Mouse (Mus musculus) thymus, postnatal 10 days (tissue): ENCODE results near the gene Snrpd3.
"Not testable (repeated sequence)": the region's sequence is repeated elsewhere in the genome, so short reads cannot be mapped to it uniquely, and the experiment has no call there.

ENCODE experiments used
- DNase-seq, 2 experiments: peaks; one replicate each; pipeline ENCODE4 v3.0.0; 2021; ENCODE audit warnings: low spot score in 2 of 2

Gene Snrpd3

DNA sequence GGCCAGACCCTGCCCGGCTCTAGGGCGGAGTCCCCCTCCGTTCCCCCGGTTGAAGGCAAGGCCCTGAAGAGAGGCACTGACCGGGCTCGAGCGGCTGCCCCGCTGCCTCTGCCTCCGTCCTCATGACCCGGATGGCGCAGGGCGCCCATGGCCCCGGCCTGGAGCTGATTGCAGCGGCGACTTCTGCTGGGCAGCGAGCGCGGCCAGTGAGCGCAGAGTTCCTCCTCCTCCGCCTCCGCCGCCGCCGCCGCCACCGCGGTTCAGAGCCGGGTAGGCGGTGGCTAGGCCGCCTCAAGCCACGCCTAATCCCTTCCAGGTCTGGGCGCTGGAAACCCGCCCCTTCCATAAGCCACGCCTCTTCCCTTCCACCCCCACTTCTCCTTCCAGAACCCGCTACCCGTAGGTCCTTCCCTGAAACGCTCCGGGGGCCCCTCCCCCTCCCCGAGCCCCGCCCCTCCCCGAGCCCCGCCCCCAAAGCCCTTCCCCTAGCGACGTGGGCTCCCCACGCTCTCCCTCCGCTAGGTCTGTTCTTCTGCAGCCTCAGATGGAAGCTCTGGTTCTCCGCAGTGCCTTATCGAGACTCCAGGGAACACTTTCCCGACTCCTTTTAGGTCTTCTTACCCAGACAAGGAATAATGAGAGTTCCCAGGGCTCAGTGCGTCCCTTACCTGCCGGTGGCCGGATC, at the start of gene Snrpd3:
Gene Snrpd3 (plus strand): TSS at position 479 of the 685 bp plus-strand sequence.
- peak; percentile 91 to 92 for DNase-seq

DNA sequence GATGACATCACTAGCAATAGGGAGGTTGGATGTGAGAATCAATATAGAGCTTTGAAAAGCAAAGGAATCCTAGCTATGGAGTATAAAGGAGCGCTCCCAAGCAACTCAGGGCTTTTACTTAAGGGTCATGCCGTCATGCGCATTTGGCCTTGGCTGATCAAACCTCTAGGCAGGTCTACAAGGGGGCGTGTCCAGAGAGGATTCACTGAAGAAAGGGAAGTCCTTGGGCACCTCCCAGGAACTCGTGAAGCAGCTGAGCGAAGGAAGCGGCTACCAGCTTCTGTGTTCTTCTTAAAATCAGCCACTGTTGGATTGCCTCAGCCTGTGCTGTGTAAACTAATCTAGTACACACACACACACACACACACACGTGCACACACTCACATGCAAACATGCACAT, 43.9 kb upstream of the Snrpd3 start:
- DNase-seq = no peak

DNA sequence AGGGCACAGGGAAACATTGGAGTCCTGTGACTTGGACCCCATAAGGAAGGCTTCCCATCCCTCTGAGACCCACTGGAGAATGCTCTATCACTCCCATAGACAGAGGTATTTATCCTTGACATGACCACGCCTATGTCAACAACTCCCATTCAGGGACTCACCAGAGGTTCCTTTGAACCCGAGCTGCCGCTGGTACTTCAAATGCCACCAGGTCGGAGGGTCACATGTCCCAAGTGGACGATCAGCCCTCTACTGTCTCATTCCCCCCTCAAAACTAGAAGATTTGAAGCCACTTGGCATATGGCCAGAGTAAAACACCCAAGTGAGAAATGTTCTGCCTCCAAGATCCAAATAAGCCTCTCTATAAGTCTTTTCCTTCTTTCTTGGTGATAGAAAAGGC, 42.8 kb upstream of the Snrpd3 start:
- no peak for DNase-seq

DNA sequence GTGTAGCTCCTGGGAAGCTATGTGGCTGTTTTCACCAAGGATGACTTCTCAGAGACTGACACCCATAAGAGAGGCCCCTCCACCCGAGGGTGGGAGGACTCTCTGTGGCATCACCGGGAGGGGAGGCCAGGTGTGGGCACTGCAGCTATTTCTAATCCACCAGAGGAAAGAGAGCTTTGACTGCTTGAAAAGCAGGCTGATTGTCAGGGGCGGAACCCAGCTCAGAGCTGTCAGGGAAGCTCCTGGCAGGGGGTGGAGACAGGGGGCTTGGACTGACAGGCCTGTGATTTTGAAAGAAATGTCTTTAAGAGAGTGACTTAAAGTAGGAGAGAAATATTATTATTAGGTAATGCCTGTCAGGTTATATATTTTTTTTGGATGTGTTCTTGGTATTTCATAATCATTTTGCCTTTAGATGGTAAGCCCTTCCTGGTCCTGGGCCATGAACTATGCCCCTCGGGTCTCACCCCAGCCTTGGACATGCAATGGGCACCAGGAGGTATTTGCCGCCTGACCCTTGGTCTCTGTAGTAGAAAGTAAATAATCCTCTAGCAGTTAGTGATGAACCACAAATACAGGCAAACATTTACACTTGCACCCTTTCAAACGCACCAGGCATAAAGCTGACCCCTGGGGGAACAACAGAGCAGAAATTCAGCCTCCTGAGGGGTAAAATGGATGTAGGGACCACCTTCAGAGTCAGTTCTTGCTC, 42.1 kb upstream of the Snrpd3 start:
- not testable (repeated sequence) for DNase-seq

DNA sequence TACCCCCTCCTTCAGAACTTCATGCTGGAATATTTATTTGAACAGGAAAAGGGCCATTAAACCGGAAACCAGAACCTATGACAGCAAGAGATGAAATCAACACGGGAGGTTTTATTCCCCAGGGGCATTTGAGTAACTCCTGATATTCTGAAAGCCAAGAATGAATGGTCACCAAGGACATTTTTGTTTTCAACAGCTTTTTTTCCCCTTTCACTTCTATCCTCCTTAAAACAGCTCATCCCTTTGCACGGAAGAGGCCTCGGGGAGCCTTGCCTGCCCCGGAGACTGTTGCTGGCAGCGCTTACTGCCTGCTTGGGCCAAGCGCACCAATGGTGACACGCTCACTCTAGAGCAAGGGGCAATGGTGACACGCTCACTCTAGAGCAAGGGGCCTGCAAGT, 40.3 kb upstream of the Snrpd3 start:
- no peak for DNase-seq

DNA sequence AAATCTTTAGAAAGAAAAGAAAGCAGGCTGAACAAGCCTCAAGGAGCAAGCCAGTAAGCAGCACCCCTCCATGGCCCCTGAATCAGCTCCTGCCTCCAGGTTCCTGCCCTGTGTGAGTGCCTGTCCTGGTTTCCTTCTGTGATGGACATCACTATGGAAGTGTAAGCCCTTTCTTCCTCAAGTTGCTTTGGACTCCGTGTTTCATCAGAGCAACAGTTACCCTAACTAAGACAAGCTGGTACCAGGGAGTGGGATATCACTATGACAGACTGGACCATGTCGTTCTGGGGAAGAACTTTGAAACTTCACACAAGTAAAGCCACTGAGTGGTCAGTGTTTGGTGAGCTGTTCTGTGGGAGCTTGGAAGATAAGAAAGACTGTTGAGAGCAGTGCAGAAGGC, 37.4 kb upstream of the Snrpd3 start:
- DNase-seq = no peak

DNA sequence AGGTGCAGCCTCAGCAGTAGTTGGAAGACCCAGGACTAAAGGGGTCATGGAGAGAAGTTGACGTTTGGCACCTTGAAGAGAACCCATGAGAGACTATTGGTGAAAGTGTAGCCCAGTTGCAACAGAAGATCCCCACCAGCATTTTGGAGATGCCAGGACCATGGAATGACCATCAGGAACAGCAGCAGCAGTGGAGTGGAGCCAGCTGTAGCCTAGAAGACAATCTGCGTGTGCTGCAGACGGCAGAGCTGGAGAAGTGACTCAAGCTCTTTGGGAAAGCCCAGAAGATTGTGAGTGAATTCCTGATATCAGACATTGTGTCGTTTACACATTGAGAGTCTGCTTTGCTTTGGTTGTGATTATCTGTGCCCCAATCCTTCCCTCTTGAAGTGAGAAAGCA, 35.6 kb upstream of the Snrpd3 start:
- DNase-seq = no peak

DNA sequence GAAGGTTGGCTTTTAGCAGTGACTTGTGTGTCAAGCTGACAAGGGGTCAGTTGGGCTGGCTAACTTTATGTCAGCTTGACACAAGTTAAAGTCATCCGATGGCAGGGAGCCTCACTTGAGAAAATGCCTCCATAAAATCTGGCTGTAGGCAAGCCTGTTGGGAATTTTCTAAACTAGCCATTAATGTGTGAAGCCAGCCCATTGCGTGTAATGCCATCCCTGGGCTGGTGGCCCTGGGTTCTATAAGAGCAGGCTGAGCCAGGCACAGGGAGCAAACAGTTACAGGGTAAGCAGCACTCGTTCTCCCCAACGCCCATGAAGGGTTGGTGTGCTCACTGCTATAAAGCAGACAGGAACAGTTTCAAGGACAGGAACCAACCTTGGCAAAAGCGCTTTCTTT, 35.1 kb upstream of the Snrpd3 start:
- no peak for DNase-seq

DNA sequence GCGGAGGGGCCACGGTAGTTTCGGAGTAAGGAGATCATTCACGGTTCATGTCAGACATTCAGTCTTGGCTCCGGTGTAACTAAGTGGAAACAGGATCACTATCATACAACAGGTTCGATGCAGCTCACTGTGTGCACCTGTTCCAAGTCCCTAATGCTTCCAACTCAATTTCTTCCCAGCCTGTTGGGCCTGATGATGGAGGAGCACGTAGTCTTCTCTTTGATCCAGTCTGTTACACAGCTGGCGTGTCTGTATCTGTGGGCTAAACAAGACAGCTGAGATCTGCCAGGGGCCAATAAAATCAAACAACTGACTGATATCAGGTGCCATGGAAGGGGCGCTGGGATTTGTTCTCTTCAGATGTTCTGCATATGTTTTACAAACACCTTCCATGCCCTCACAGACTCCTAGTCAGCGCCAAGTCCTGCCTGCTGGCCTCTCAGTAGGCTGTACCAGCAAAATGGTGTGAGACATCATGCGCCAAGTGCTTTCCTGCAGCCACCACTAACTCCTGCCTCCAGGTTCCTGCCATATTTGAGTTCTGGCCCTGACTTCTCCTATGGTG, 34.4 kb upstream of the Snrpd3 start:
- DNase-seq = no peak

DNA sequence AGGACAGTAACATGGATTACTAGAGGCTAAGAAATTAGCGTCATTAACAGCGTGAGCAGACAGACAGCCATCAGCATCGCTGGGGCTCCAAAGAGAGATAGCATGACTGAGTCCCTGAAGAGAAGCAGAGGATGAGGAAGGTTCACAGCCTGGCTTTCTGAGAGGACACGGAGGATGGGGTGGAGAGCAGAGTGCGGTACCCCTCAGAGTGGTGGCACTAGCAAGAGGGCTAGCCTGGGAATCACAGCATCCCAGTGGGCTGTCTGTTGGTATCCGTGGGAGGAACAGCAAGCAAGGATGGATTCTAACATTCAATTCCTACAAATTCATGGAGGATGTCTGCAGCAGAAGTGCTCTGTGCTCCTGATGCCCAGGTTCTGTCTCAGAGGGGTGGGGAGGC, 33.3 kb upstream of the Snrpd3 start:
- no peak for DNase-seq

DNA sequence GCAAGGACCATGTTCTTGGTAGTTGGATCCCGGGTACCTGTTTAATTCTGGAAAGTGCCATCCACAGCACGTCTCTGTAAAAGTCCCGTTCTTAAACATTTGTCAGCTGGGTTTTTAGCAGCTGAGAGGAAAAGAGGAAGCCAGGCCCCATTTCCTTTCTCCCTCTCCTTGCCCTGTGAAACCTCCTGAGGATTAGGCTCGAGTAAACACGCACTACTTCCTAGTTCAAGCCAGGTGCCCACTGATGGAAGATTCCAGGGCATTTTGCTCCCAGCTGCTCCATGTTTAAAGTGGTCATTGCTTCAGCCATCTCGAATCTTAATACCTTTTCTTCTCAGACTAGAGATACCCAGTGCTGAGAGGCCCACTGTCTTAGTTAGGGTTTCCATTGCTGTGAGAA, 32.6 kb upstream of the Snrpd3 start:
- no peak for DNase-seq

DNA sequence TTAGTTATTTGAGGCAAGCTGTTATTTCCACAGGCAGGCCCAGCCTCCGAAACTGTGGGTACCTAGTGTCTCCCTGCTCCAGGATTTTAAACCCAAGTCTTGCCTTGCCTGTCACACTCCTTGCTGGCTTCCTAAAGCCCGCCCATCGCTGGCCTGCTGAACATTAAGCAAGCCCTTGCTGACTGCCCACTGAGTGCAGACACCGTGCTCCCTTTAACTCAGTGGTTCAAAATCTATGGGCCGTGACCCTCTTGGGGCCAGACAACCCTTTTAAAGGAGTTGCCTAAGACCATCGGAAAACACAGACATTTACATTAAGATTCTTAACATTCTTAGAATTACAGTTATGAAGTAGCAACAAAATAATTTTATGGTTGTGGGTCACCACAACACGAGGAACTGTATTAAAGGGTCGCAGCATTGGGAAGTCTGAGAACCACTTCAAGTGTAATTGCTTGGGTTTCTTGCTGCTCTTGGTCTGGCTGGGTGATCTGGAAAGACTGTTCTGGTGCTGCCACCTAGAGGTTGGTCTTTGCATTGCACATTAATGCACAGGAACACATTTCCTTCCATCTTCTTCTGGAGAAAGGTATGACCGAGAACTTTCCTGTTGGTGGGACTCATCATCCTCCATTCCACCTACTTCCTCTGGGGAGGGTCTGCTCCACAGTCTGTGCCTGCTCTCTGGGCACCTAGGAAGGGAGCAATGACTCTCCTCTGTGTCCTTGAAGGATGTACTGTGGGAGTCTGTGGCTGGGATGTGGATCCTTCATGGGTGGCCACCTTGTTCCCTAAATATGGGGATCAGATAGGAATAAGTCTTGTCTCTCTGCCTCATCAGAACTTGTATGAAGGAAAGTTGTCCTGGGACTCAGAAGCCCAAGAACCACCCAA, 31.0 kb upstream of the Snrpd3 start:
- DNase-seq = peak; percentile 44 to 76

DNA sequence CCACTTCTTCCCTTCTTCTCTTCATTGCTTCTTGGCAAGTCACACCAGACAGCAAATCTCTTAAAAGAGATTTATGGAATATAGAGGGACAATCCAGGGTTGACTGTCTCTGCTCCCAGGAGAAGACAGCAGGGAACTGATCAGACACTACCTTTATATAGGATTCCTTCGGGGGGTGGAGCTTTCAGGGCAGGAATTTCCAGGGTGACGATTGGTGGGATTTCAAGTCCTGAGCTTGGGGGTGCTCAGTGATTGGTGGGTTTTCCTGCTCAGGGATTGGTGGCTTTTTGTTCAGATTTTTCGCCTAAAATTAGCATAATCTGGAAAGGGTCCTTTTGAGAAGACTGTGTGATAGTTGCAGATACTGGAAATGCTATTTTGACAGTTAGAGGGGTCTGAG, 30.2 kb upstream of the Snrpd3 start:
- DNase-seq = no peak

DNA sequence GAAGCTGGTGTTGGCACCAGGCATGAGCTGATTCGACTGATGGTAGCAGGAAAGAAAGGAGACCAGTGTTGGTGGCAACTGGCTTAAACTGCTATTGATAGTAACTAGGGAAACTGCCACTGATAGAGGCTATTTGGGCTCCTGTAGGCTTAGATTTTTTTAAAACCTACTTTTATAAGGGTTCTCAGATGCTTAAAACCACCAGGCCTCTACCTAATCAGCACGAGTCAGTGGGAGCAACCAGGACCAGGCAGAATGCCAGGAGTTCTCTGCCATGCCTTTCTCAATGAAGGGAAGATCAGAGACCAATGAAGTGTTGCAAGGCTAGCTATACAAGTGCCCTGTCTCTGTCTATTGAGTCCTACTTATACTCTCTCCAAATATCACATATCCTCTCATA, 27.8 kb upstream of the Snrpd3 start:
- DNase-seq = no peak

DNA sequence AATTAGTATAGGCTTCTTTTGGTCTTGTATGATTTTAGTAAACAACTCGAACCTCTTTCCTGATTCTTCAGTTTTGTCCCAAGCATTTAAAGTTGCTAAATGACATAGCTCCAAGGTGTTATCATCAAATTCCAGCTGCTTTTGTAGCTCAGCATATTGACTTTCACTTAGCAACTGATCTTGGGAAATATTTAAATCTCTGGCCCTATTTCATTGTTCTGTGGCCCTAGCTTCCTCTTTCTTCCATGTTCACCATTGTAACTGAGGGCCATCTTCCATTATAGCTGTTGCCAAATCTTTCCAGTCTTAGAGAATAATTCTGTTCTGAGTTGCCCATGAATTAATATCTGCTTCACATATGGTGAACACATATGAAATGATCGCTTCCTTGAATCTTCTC, 26.6 kb upstream of the Snrpd3 start:
- no peak for DNase-seq

DNA sequence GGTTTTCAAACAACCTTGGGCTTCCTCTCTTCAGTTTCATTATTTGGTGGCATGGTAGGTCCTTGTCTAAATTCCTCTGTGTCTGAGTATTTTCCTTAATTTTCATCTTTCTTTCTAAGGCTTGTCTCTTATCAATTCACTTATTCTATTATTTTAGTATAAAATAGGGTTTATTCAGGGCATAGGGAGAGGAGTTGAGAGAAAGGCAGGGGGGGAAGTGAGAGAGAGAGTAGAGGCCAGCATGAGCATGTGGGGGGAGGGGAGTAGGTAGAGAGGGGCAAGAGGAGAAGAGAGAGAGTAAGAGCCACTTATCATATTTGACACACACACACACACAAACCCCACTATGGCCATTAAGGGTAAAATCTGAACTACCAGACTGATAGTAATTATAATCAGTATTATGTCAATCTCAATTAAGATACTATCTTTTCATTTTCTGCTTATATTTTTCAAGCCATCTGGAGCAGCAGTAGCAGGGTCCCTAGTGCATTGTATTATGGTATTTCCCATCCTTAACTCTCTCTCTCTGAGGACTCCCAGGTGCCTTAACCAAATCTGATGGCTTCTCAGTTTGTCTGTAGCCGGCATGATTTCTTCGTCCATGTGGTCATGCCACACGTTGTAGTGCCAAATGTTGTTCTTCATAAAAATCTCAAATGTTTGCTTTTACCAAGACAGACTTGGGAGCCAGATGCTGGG, 26.0 kb upstream of the Snrpd3 start:
- no peak for DNase-seq

DNA sequence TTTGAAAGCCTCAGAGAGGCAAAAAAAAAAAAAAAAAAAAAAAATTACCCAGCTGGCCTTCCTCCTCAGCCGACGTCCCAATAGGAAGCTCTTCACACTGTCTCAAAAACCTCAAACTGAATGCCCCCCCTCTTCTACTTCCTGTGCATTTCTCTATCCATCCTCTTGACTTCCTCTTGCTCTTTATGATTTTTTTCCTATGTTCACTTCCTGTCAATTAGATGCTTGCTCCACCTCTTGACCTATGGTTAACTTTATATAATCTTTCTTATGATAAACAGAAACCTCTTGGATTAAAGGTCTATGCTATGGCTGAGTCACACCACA, 25.5 kb upstream of the Snrpd3 start:
- DNase-seq = peak in 1 of 2 experiments; percentile 17

DNA sequence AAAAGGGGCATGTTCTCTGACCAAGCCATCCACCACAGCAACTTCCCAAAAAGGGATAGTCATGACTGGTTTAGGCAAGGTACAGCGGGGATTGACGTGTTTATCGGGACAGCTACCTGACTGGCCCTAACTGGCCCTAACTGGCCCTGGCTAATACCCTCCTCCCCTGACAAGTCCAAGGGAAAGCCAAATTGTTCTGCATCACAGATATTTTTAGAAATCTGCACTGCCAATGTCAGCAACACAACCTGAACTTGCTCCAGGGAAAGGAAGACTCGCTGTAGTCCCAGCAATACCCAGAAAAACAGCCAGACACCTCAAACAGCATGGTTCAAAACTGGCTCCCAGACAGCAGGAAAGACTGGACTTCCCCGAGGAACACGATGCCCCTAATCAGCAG, 22.0 kb upstream of the Snrpd3 start:
- DNase-seq = no peak

DNA sequence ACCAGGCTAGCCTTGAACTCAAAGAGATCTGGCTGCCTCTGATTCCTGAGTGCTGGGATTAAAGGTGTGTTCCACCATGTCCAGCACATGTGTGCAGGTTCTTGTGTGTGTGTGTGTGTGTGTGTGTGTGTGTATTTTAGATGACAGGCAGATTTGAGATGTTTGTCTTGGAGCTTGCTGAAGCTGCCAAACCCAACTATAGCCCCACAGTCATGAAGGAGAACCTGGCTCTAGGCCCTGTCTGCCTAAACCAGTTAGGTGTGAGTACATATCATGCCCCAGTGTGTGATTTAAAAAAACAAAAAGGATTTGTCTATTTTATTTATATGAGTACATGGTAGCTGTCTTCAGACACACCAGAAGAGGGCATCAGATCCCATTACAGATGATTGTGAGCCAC, 21.4 kb upstream of the Snrpd3 start:
- no peak for DNase-seq

DNA sequence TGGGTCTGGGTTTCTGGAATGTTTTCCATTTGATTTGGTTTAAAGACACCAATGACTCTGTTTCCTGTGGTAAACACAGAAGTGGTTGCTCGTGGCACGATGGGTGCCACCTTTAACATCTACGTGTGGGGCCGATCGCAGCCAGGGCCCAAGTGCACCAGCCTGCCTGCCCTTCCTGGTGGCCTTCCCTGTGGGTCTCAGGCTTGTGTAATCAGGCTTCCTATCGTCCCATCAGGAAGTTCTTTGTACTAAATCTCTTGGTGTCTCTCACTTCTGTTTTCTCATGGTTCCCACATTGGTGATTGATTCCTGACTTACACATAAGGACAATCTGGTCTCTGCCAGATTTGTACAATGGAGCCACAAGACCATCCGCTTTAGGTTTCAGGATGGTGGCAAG, 18.1 kb upstream of the Snrpd3 start:
- not testable (repeated sequence) for DNase-seq

DNA sequence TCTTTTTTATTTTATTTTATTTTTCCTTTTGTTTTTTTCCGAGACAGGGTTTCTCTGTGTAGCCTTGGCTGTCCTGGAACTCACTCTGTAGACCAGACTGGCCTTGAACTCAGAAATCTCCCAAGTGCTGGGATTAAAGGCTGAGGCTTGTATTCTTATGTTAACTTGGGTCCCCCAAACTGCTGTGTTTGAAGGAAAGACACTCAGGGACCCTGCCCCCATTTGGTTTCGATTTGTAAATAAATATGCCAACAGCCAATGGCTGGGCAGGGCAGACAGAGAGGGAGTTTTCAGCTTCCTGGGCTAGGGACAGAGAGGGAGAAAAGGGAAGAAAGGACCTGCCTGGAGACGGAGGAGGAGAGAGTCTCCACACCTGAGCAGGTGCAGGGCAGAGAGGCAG, 17.6 kb upstream of the Snrpd3 start:
- no peak for DNase-seq

DNA sequence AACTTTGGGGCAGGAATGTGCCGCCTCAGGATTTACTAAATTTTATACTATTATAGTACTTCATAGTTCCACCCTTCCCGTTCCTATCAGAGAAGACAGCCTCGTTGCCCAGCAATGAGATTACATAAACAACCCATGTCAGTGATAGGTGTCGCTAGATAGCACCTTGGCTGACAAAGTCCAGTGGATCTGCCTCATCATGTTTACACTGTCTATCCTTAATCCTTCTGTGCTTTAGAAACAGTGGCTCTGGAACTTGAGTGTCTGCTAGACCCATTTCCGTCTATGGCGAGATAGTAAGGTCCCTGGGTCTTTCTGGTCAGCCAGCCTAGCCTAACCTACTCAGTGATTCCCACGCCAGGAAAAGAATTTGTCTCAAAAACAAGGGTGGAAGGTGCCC, 17.0 kb upstream of the Snrpd3 start:
- no peak for DNase-seq
